Mouse (Mus musculus) gastrocnemius, adult 2 months (tissue): ENCODE data around the gene Daam2. TPM values are rescaled to one million over a fixed set of nuclear protein-coding genes. Genes with fewer than 3 reads are reported as not detected.

Experiments
- DNase-seq: peaks from one replicate; pipeline ENCODE4 v3.0.0; 2022
- H3K27ac ChIP-seq: fragments of 200-600 bp; 2 replicates; pipeline ENCODE4 v1.8.1; 2022; ENCODE audit warnings: mild to moderate bottlenecking
- H3K4me3 ChIP-seq: fragments of 200-600 bp; 2 replicates; pipeline ENCODE4 v1.8.1; 2022; ENCODE audit warnings: mild to moderate bottlenecking, moderate library complexity
- CTCF ChIP-seq: fragments of 200-600 bp; IDR thresholded peaks from 2 replicates; pipeline ENCODE4 v1.8.1; 2022; ENCODE audit warnings: antibody characterized with exemption, mild to moderate bottlenecking, moderate library complexity
- intact Hi-C: fragments of 180-260 bp; cut with DNase I; formaldehyde crosslinking; loops from one replicate; pipeline ENCODE4 v1.15.1; 2025
- long read RNA-seq, 2 experiments: library from polyadenylated mRNA; stranded (forward); transcript quantifications; one replicate each; pipeline ENCODE4 v2.0.0; 2021
- total RNA-seq, 2 experiments: library from RNA; stranded (reverse); gene quantifications; 2 replicates each; pipeline ENCODE4 v1.2.3; 2021

Gene Daam2
- total RNA-seq, result 1 to 10 TPM; 3.0 to 6.0 TPM
- long read RNA-seq, experiment 1, partial matches to known transcripts, result 0 of 7 reads
- long read RNA-seq, experiment 1, other reads (novel, unspliced or antisense), result 7 of 7 reads
- long read RNA-seq, experiment 2, partial matches to known transcripts, result 1 of 2 reads
- long read RNA-seq, experiment 2, other reads (novel, unspliced or antisense), result 1 of 2 reads

GRCm38 (mm10) chr17:49563830-49564470 lies at the start of gene Daam2:
Daam2 (minus strand) TSS chr17:49564343.
- peak within 1 kb of the TSS; percentile 86 for H3K27ac ChIP-seq
- peak within 1 kb of the TSS; percentile 81 for H3K4me3 ChIP-seq
- peak; percentile 92 for DNase-seq
- intact Hi-C loops, result loop anchor here (5.0 kb wide), 1 partner anchor 97 kb away; no protein-coding TSS in a partner anchor
- TF ChIP-seq CTCF, result no peak

- DNase-seq, result no peak
- no peak overlapping the region for H3K27ac ChIP-seq
- no peak for TF ChIP-seq CTCF
- intact Hi-C loops, result loop anchor here (10.0 kb wide), 1 partner anchor 145 kb away; no protein-coding TSS in a partner anchor
- H3K4me3 ChIP-seq, result no peak overlapping the region
Observed at GRCm38 (mm10) chr17:49610296-49610695, 46.2 kb upstream of the Daam2 start.

- Histone ChIP-seq H3K27ac (no peak overlapping the region), H3K4me3 (no peak overlapping the region)
- intact Hi-C loops, result no loop called here
- TF ChIP-seq CTCF, result no peak
- no peak for DNase-seq
Observed at GRCm38 (mm10) chr17:49607351-49608027, 43.3 kb upstream of the Daam2 start.

- TF ChIP-seq CTCF, result peak; percentile 24; the same call in 1 of the 2 replicates
- Histone ChIP-seq H3K27ac (no peak overlapping the region), H3K4me3 (no peak overlapping the region)
- DNase-seq, result no peak
- intact Hi-C loops, result no loop called here
Observed at GRCm38 (mm10) chr17:49605397-49605796, 41.3 kb upstream of the Daam2 start.

GRCm38 (mm10) chr17:49590051-49590450 lies 25.9 kb upstream of the Daam2 start:
- TF ChIP-seq CTCF, result no peak
- DNase-seq, result no peak
- H3K4me3 ChIP-seq, result no peak overlapping the region
- H3K27ac ChIP-seq, result no peak overlapping the region
- intact Hi-C loops, result no loop called here

- TF ChIP-seq CTCF, result no peak
- DNase-seq, result no peak
- intact Hi-C loops, result no loop called here
- H3K4me3 ChIP-seq, result no peak overlapping the region
- H3K27ac ChIP-seq, result no peak overlapping the region
Observed at GRCm38 (mm10) chr17:49582471-49582870, 18.3 kb upstream of the Daam2 start.

- no peak for TF ChIP-seq CTCF
- H3K4me3 ChIP-seq, result no peak overlapping the region
- H3K27ac ChIP-seq, result no peak overlapping the region
- DNase-seq, result no peak
- intact Hi-C loops, result no loop called here
Observed at GRCm38 (mm10) chr17:49577321-49577720, 13.2 kb upstream of the Daam2 start.

- H3K4me3 ChIP-seq, result no peak overlapping the region
- no peak overlapping the region for H3K27ac ChIP-seq
- TF ChIP-seq CTCF, result no peak
- intact Hi-C loops, result no loop called here
- DNase-seq, result no peak
Observed at GRCm38 (mm10) chr17:49568717-49569116, 4.6 kb upstream of the Daam2 start.

- no peak for TF ChIP-seq CTCF
- intact Hi-C loops, result loop anchor here (5.0 kb wide), 1 partner anchor 97 kb away; no protein-coding TSS in a partner anchor
- Histone ChIP-seq H3K27ac (peak overlapping the region; percentile 86), H3K4me3 (peak overlapping the region; percentile 81)
- no peak for DNase-seq
Observed at GRCm38 (mm10) chr17:49564489-49564888, 346 bp upstream of the Daam2 start.

- Histone ChIP-seq H3K4me3 (peak overlapping the region; percentile 81), H3K27ac (peak overlapping the region; percentile 86)
- intact Hi-C loops, result loop anchor here (5.0 kb wide), 1 partner anchor 96 kb away; no protein-coding TSS in a partner anchor
- DNase-seq, result peak; percentile 24
- TF ChIP-seq CTCF, result no peak
Observed at GRCm38 (mm10) chr17:49563416-49563780, 745 bp downstream of the Daam2 start.

- Histone ChIP-seq H3K27ac (peak overlapping the region; percentile 86), H3K4me3 (peak overlapping the region; percentile 81)
- TF ChIP-seq CTCF, result no peak
- intact Hi-C loops, result loop anchor here (5.0 kb wide), 1 partner anchor 96 kb away; no protein-coding TSS in a partner anchor
- DNase-seq, result no peak
Observed at GRCm38 (mm10) chr17:49562701-49563415, 1.3 kb downstream of the Daam2 start.

- H3K4me3 ChIP-seq, result peak overlapping the region; percentile 81
- intact Hi-C loops, result loop anchor here (5.0 kb wide), 1 partner anchor 95 kb away; no protein-coding TSS in a partner anchor
- TF ChIP-seq CTCF, result peak; percentile 6; the same call in 1 of the 2 replicates
- no peak for DNase-seq
- peak overlapping the region; percentile 86 for H3K27ac ChIP-seq
Observed at GRCm38 (mm10) chr17:49561985-49562384, 2.2 kb downstream of the Daam2 start.
